Mouse (Mus musculus): Measurements from ENCODE around the gene Abhd10. TPM values are rescaled to one million over a fixed set of nuclear protein-coding genes. Genes with fewer than 3 reads are reported as not detected.
A peak's percentile ranks its signal among the peaks of the same experiment; 100 is the strongest.

Gene Abhd10
- 8.0 and 9.2 TPM in 2 replicates for polyA plus RNA-seq (2012; rRNA removed)

- H3K27me3 ChIP-seq (replicated peaks; ENCODE audit: control insufficient read depth, insufficient read depth, low read length) = no peaks in the 10 kb centered on the region
- H3K36me3 ChIP-seq (ENCODE audit: control insufficient read depth, insufficient read depth, low read length) = peaks cover 7% of the 10 kb centered on the region
- peak within 1 kb of the TSS; percentile 68 for H3K4me3 ChIP-seq (ENCODE audit: insufficient read depth, low read depth, low read length)
- peak; percentile 98 for DNase-seq
- H3K27ac ChIP-seq (ENCODE audit: insufficient read depth, low read depth, low read length) = peak within 1 kb of the TSS; percentile 93
- H3K4me1 ChIP-seq (ENCODE audit: control insufficient read depth, insufficient read depth, low read length) = peaks cover 6% of the 10 kb centered on the region; the same call in 1 of the 2 replicates
- TF ChIP-seq POLR2A (IDR thresholded peaks at IDR 0.05; ENCODE audit: low read depth, low read length) (peak; percentile 64), CTCF (conservative IDR thresholded peaks at IDR 0.05; ENCODE audit: insufficient read depth, insufficient read length, low read depth, low read length) (no peak)
- under 1% methylated on average over 51 of the region's 51 CpGs for WGBS
Measured at GRCm38 (mm10) chr16:45742615-45743476, at the start of gene Abhd10. Gene Abhd10, minus strand, starts transcription at chr16:45742955.

DNA sequence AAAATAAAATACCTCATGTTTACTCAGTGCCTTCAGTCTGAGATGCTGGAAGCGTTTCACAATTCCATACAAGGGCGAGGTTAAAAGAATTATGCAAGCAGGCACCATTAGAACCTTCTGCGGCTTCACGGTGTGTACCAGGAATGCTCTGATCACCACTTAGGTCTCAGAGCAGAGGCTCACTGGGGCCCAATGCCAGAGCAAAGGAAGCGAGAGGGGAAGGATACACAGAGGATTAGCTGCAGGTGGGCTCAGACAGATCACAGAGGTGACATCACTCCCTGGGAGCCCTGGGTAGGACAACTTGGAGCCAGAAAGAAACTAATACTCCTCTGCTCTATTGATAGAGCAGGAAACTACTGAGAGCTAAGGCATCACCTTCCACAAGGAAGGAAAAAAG, 48.5 kb upstream of the Abhd10 start:
- Histone ChIP-seq H3K36me3 (ENCODE audit: control insufficient read depth, insufficient read depth, low read length) (peaks cover 16% of the 10 kb centered on the region), H3K27ac (ENCODE audit: insufficient read depth, low read depth, low read length) (no peak overlapping the region), H3K4me1 (ENCODE audit: control insufficient read depth, insufficient read depth, low read length) (no peaks in the 10 kb centered on the region), H3K4me3 (ENCODE audit: insufficient read depth, low read depth, low read length) (no peak overlapping the region), H3K27me3 (replicated peaks; ENCODE audit: control insufficient read depth, insufficient read depth, low read length) (no peaks in the 10 kb centered on the region)
- no peak for TF ChIP-seq CTCF (conservative IDR thresholded peaks at IDR 0.05; ENCODE audit: insufficient read depth, insufficient read length, low read depth, low read length)
- no peak for TF ChIP-seq POLR2A (IDR thresholded peaks at IDR 0.05; ENCODE audit: low read depth, low read length)
- WGBS = 68% methylated on average over 5 of the region's 5 CpGs
- DNase-seq = no peak

DNA sequence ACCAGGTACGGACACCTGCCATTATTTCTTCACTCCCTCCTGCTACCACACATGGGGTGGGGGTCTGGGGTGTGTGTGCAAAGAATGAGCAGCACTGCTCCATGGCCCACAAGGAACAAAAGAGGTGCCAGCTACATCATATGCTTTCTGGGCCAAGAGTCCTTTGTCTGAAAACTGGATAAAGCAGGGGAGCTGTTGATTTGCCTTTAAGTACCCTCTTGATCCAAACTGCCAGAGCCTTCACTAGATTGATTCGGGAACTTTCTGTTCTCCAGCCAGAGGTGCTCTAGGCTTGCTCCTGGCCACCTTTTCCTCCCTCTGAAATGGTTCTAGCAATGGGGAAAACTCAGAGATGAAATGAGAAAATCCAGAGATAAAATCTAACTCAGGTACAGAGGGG, 46.6 kb upstream of the Abhd10 start:
- Histone ChIP-seq H3K4me3 (ENCODE audit: insufficient read depth, low read depth, low read length) (no peak overlapping the region), H3K36me3 (ENCODE audit: control insufficient read depth, insufficient read depth, low read length) (peaks cover 18% of the 10 kb centered on the region), H3K27ac (ENCODE audit: insufficient read depth, low read depth, low read length) (no peak overlapping the region), H3K4me1 (ENCODE audit: control insufficient read depth, insufficient read depth, low read length) (no peaks in the 10 kb centered on the region), H3K27me3 (replicated peaks; ENCODE audit: control insufficient read depth, insufficient read depth, low read length) (no peaks in the 10 kb centered on the region)
- WGBS = 78% methylated on average over 2 of the region's 2 CpGs
- TF ChIP-seq POLR2A (IDR thresholded peaks at IDR 0.05; ENCODE audit: low read depth, low read length) (no peak), CTCF (conservative IDR thresholded peaks at IDR 0.05; ENCODE audit: insufficient read depth, insufficient read length, low read depth, low read length) (no peak)
- no peak for DNase-seq

DNA sequence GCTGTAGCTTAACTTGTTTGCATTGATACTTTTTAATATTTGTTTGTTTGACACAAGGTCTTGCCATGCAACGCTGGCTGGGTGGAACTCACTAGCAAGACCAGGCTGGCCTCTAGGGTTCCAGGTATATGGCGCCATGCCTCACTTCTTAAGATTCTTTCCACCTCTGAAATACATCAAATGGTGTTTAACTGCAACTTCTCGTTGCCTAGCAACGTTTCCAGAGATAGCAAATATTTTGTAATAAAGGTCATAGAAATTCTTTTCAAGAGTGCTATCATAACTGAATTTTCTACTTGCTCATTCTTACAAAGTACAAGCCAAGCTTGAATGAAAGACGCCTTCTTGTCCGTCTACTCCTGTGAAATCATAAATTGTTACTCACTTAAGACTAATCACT, 44.9 kb upstream of the Abhd10 start:
- TF ChIP-seq POLR2A (IDR thresholded peaks at IDR 0.05; ENCODE audit: low read depth, low read length) (no peak), CTCF (conservative IDR thresholded peaks at IDR 0.05; ENCODE audit: insufficient read depth, insufficient read length, low read depth, low read length) (no peak)
- Histone ChIP-seq H3K27me3 (replicated peaks; ENCODE audit: control insufficient read depth, insufficient read depth, low read length) (no peaks in the 10 kb centered on the region), H3K4me1 (ENCODE audit: control insufficient read depth, insufficient read depth, low read length) (no peaks in the 10 kb centered on the region), H3K4me3 (ENCODE audit: insufficient read depth, low read depth, low read length) (no peak overlapping the region), H3K27ac (ENCODE audit: insufficient read depth, low read depth, low read length) (no peak overlapping the region), H3K36me3 (ENCODE audit: control insufficient read depth, insufficient read depth, low read length) (peaks cover 15% of the 10 kb centered on the region)
- 82% methylated on average over 6 of the region's 6 CpGs for WGBS
- no peak for DNase-seq

DNA sequence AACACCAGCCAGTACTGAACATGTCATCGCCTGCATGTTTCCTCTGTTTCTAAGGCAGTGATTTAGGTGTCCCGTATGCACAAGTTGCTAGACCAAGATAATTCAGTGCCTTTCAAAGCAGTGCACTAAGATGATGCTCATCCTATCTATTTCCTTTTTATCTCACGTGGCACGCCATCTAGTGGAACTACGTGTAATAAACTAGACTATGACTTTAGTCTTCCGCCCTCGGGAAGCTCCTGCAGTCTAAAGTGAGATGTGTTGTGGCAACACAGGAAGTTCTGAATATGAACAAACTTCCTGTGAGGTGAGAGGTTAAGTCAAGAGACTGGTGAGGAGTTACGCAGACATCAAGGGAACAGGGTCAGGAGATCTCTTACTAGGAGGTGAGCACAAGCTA, 43.9 kb upstream of the Abhd10 start:
- peaks cover 14% of the 10 kb centered on the region for H3K36me3 ChIP-seq (ENCODE audit: control insufficient read depth, insufficient read depth, low read length)
- H3K27me3 ChIP-seq (replicated peaks; ENCODE audit: control insufficient read depth, insufficient read depth, low read length) = no peaks in the 10 kb centered on the region
- H3K4me3 ChIP-seq (ENCODE audit: insufficient read depth, low read depth, low read length) = no peak overlapping the region
- peak overlapping the region; percentile 71; the same call in 1 of the 2 replicates for H3K27ac ChIP-seq (ENCODE audit: insufficient read depth, low read depth, low read length)
- WGBS = 28% methylated on average over 8 of the region's 8 CpGs
- TF ChIP-seq CTCF (conservative IDR thresholded peaks at IDR 0.05; ENCODE audit: insufficient read depth, insufficient read length, low read depth, low read length) = 0 out of 2 replicates have a peak, but pooled peaks have one; percentile 6
- TF ChIP-seq POLR2A (IDR thresholded peaks at IDR 0.05; ENCODE audit: low read depth, low read length) = no peak
- peak; percentile 59 for DNase-seq
- H3K4me1 ChIP-seq (ENCODE audit: control insufficient read depth, insufficient read depth, low read length) = no peaks in the 10 kb centered on the region

- no peak for TF ChIP-seq CTCF (conservative IDR thresholded peaks at IDR 0.05; ENCODE audit: insufficient read depth, insufficient read length, low read depth, low read length)
- no peak for TF ChIP-seq POLR2A (IDR thresholded peaks at IDR 0.05; ENCODE audit: low read depth, low read length)
- Histone ChIP-seq H3K27me3 (replicated peaks; ENCODE audit: control insufficient read depth, insufficient read depth, low read length) (no peaks in the 10 kb centered on the region), H3K4me3 (ENCODE audit: insufficient read depth, low read depth, low read length) (no peak overlapping the region), H3K36me3 (ENCODE audit: control insufficient read depth, insufficient read depth, low read length) (peaks cover 26% of the 10 kb centered on the region), H3K27ac (ENCODE audit: insufficient read depth, low read depth, low read length) (no peak overlapping the region), H3K4me1 (ENCODE audit: control insufficient read depth, insufficient read depth, low read length) (no peaks in the 10 kb centered on the region)
- WGBS = 59% methylated on average over 6 of the region's 6 CpGs
- no peak for DNase-seq
Measured at GRCm38 (mm10) chr16:45780001-45780400, 37.2 kb upstream of the Abhd10 start.

GRCm38 (mm10) chr16:45774813-45775212, 32.1 kb upstream of the Abhd10 start:
- Histone ChIP-seq H3K4me3 (ENCODE audit: insufficient read depth, low read depth, low read length) (no peak overlapping the region), H3K27ac (ENCODE audit: insufficient read depth, low read depth, low read length) (no peak overlapping the region), H3K36me3 (ENCODE audit: control insufficient read depth, insufficient read depth, low read length) (peaks cover 48% of the 10 kb centered on the region), H3K4me1 (ENCODE audit: control insufficient read depth, insufficient read depth, low read length) (no peaks in the 10 kb centered on the region), H3K27me3 (replicated peaks; ENCODE audit: control insufficient read depth, insufficient read depth, low read length) (no peaks in the 10 kb centered on the region)
- TF ChIP-seq POLR2A (IDR thresholded peaks at IDR 0.05; ENCODE audit: low read depth, low read length) (no peak), CTCF (conservative IDR thresholded peaks at IDR 0.05; ENCODE audit: insufficient read depth, insufficient read length, low read depth, low read length) (no peak)
- no peak for DNase-seq
- WGBS = 75% methylated on average over 5 of the region's 5 CpGs
